Mouse (Mus musculus): ENCODE measurements around the gene Cpa4.

DNA sequence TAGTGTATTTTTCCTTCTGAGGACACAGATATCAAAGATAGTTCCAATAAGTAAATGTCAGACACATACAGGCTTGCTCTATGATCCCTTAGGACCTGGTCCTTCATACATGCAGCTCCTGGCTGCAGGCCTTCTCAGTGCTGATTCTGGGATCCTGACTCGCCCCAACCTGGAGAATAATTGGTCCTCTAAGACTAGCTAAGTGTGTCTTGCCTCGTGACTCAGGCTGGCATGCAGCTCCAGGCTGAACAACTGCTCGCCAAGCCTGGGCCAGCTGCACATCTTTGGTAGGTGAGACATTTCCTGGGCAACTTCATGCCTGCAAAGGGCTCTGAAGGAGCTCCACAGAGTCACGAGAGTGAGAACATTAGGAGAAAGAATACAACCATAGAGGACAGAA lies 6.0 kb upstream of the Cpa4 start:
- no peak for TF ChIP-seq CTCF (IDR thresholded peaks at IDR 0.05; ENCODE audit: borderline replicate concordance, insufficient read depth, low read depth, low read length)
- TF ChIP-seq POLR2A (IDR thresholded peaks at IDR 0.05; ENCODE audit: borderline replicate concordance, insufficient read depth, low read length) = no peak
